8 mouse cellular contexts compared by ENCODE assay signal in the genomic region with DNA sequence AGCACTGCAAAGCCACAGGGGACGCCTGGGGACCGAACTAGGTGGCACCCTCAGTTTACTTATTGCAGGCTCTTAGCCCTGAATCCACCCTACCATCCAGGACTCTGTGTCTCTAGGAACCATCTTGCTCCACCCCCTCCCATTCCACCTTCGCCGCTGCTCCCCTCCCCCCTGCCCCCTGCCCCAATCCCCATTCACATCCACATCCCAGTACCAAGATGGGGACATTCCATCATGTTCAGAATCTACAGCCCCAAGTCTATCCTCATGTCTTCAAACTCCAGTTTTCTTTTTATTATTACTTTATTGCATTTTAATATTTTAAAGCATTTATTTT. TPM values are rescaled to one million over a fixed set of nuclear protein-coding genes. Genes with fewer than 3 reads are reported as not detected.
A peak's percentile ranks its signal among the peaks of the same experiment; 100 is the strongest.
DNase-seq lines count a peak whose midpoint lies in the region; ATAC-seq and TF ChIP-seq lines count a peak whose summit lies in the region.
"Had no signal": no experiment of that assay in that cellular context is flagged by ENCODE, and none has a peak within 500 bp of the region (broad histone marks: within the 10 kb centered on the region; RNA-seq: fewer than 3 reads in every experiment).

No protein-coding gene starts in this region.

- peak overlapping the region; percentile 95 for H3K27ac ChIP-seq in left cerebral cortex, adult 2 months
- H3K27ac ChIP-seq in forebrain, embryonic 13.5 days, result peak overlapping the region; percentile 75
- H3K27ac ChIP-seq in limb, embryonic 13.5 days, result no peak overlapping the region
- H3K27ac ChIP-seq in olfactory bulb, adult 2 months (ENCODE audit: insufficient read depth, low read depth, low read length), result peak overlapping the region; percentile 78; the same call in 1 of the 2 replicates

- H3K9me3 ChIP-seq in forebrain, embryonic 13.5 days (replicated peaks), result no peaks in the 10 kb centered on the region
- no peaks in the 10 kb centered on the region for H3K9me3 ChIP-seq in limb, embryonic 13.5 days
- H3K9me3 ChIP-seq: megakaryocyte, embryonic 14.5 days had no signal

- no peaks in the 10 kb centered on the region for H3K27me3 ChIP-seq in forebrain, embryonic 13.5 days
- H3K27me3 ChIP-seq in limb, embryonic 13.5 days, result peaks cover 36% of the 10 kb centered on the region

- H3K4me3 ChIP-seq in left cerebral cortex, adult 2 months, result peak overlapping the region; percentile 72
- peak overlapping the region; percentile 59 for H3K4me3 ChIP-seq in forebrain, embryonic 13.5 days
- peak overlapping the region; percentile 45 for H3K4me3 ChIP-seq in limb, embryonic 13.5 days
- peak overlapping the region; percentile 86 for H3K4me3 ChIP-seq in olfactory bulb, adult 2 months (ENCODE audit: insufficient read depth, low read depth, low read length)
- H3K4me3 ChIP-seq: megakaryocyte, embryonic 14.5 days had no signal

- no peak for TF ChIP-seq POLR2A in olfactory bulb, adult 2 months (IDR thresholded peaks at IDR 0.05; ENCODE audit: insufficient read depth, low read depth, low read length)

- no peak for ATAC-seq in forebrain, embryonic 13.5 days
- ATAC-seq in limb, embryonic 13.5 days (ENCODE audit: low FRiP score, low read depth), result no peak

- no peak for DNase-seq in left cerebral cortex, adult 2 months (ENCODE audit: extremely low spot score in 1 of 2, low spot score in 2 of 2)
- no peak for DNase-seq in left cerebral cortex, postnatal 4 days
- DNase-seq in thymus, postnatal 4 days, result no peak
- no peak for DNase-seq in layer of hippocampus, adult 8-10 months (ENCODE audit: low spot score in 2 of 2)

- no peaks in the 10 kb centered on the region for H3K36me3 ChIP-seq in forebrain, embryonic 13.5 days (ENCODE audit: poor library complexity, severe bottlenecking)
- no peaks in the 10 kb centered on the region for H3K36me3 ChIP-seq in limb, embryonic 13.5 days

- WGBS in forebrain, embryonic 13.5 days, result 2% methylated on average over 4 of the region's 4 CpGs
- 0% methylated on average over 4 of the region's 4 CpGs for WGBS in limb, embryonic 13.5 days
- WGBS in olfactory bulb, adult 2 months, result 4% methylated on average over 4 of the region's 4 CpGs

- intact Hi-C loops in left cerebral cortex, adult 2 months (cut with DNase I), result loop anchor here (5.0 kb wide), 1 partner anchor 208 kb away; the partner anchor contains the start of gene Tnrc18
- intact Hi-C loops in left cerebral cortex, postnatal 4 days (cut with DNase I), result no loop called here

- TF ChIP-seq CTCF in left cerebral cortex, adult 2 months (IDR thresholded peaks at IDR 0.05), result no peak
- TF ChIP-seq CTCF in olfactory bulb, adult 2 months (IDR thresholded peaks at IDR 0.05; ENCODE audit: insufficient read depth, low read depth, low read length), result no peak

- peaks cover 36% of the 10 kb centered on the region for H3K4me1 ChIP-seq in forebrain, embryonic 13.5 days
- H3K4me1 ChIP-seq in limb, embryonic 13.5 days, result peaks cover 9% of the 10 kb centered on the region
- H3K4me1 ChIP-seq in olfactory bulb, adult 2 months (ENCODE audit: control insufficient read depth, insufficient read depth, low read length), result peaks cover 24% of the 10 kb centered on the region

- peak overlapping the region; percentile 86 for H3K9ac ChIP-seq in forebrain, embryonic 13.5 days
- peak overlapping the region; percentile 66 for H3K9ac ChIP-seq in limb, embryonic 13.5 days

- H3K4me2 ChIP-seq in forebrain, embryonic 13.5 days, result peak overlapping the region; percentile 82
- peak overlapping the region; percentile 78 for H3K4me2 ChIP-seq in limb, embryonic 13.5 days (replicated peaks)

RNA-seq across cellular contexts. Expression of gene Mmd2, which starts 0.4 kb away (rescaled TPM):
- total RNA-seq in left cerebral cortex, adult 2 months (2021), result 100 to 1,000 TPM; 103 to 104 TPM
- total RNA-seq in left cerebral cortex, postnatal 4 days (2021), result 10 to 100 TPM; 76.5 to 90.3 TPM
- 42.7 and 43.1 TPM in 2 replicates for polyA plus RNA-seq in forebrain, embryonic 13.5 days (2015; fragmentation: Nextera tagmentation; extraction: Ambion mirVana)
- 2.1 and 2.2 TPM in 2 replicates for polyA plus RNA-seq in limb, embryonic 13.5 days (2015; fragmentation: Nextera tagmentation; extraction: Ambion mirVana)
- not detected in 2 replicates for polyA plus RNA-seq in olfactory bulb, adult 2 months (2012; ENCODE audit: insufficient read depth, insufficient read length, low replicate concordance, missing spikeins)
- 100 to 1,000 TPM; 134 to 158 (median 153) TPM for total RNA-seq in layer of hippocampus, adult 8-10 months (2022)

RNA-seq across cellular contexts. Expression of gene Wipi2, which starts 18.5 kb away (rescaled TPM):
- 100 to 1,000 TPM in 1 of 2 experiments, 10 to 100 TPM in 1; 99.7 to 102 TPM for total RNA-seq in left cerebral cortex, adult 2 months (2021)
- total RNA-seq in left cerebral cortex, postnatal 4 days (2021), result 10 to 100 TPM; 60.0 to 62.4 TPM
- polyA plus RNA-seq in forebrain, embryonic 13.5 days (2015; fragmentation: Nextera tagmentation; extraction: Ambion mirVana), result 48.3 and 49.1 TPM in 2 replicates
- 50.0 and 53.1 TPM in 2 replicates for polyA plus RNA-seq in limb, embryonic 13.5 days (2015; fragmentation: Nextera tagmentation; extraction: Ambion mirVana)
- polyA plus RNA-seq in olfactory bulb, adult 2 months (2012; ENCODE audit: insufficient read depth, insufficient read length, low replicate concordance, missing spikeins), result not detected in 2 replicates
- total RNA-seq in layer of hippocampus, adult 8-10 months (2022), result 100 to 1,000 TPM in 1 of 4 experiments, 10 to 100 TPM in 3; 87.7 to 101 (median 92.7) TPM

RNA-seq across cellular contexts. Expression of gene Radil, which starts 58.1 kb away (rescaled TPM):
- total RNA-seq in left cerebral cortex, adult 2 months (2021), result 10 to 100 TPM; 19.5 to 20.4 TPM
- total RNA-seq in left cerebral cortex, postnatal 4 days (2021), result 10 to 100 TPM; 24.0 to 27.9 TPM
- 4.5 and 5.4 TPM in 2 replicates for polyA plus RNA-seq in forebrain, embryonic 13.5 days (2015; fragmentation: Nextera tagmentation; extraction: Ambion mirVana)
- polyA plus RNA-seq in limb, embryonic 13.5 days (2015; fragmentation: Nextera tagmentation; extraction: Ambion mirVana), result 4.3 and 4.8 TPM in 2 replicates
- not detected in 2 replicates for polyA plus RNA-seq in olfactory bulb, adult 2 months (2012; ENCODE audit: insufficient read depth, insufficient read length, low replicate concordance, missing spikeins)
- 10 to 100 TPM; 12.2 to 18.1 (median 13.7) TPM for total RNA-seq in layer of hippocampus, adult 8-10 months (2022)
